Mouse (Mus musculus) ES-Bruce4 (cell line): ENCODE results near the gene Pomt1. TPM values are rescaled to one million over a fixed set of nuclear protein-coding genes. Genes with fewer than 3 reads are reported as not detected.

Experiments used
- H3K27ac ChIP-seq: 2 replicates; pipeline ENCODE4 v1.5.1; 2012; ENCODE audit warnings: low read length, inconsistent platforms; ENCODE audit not compliant: insufficient read depth
- H3K27me3 ChIP-seq: 2 replicates; pipeline ENCODE4 v1.6.1; 2012; ENCODE audit warnings: mild to moderate bottlenecking, low read length, inconsistent platforms; ENCODE audit not compliant: control insufficient read depth, poor library complexity, insufficient read depth, severe bottlenecking
- H3K36me3 ChIP-seq: 2 replicates; pipeline ENCODE4 v1.6.1; 2012; ENCODE audit warnings: inconsistent platforms, mild to moderate bottlenecking, low read length, moderate library complexity; ENCODE audit not compliant: control insufficient read depth, poor library complexity, insufficient read depth, severe bottlenecking
- H3K4me1 ChIP-seq: one replicate; pipeline ENCODE4 v1.8.1; 2011; ENCODE audit warnings: low read length; ENCODE audit not compliant: control insufficient read depth, insufficient read depth
- H3K4me3 ChIP-seq: 2 replicates; pipeline ENCODE4 v1.5.1; 2011; ENCODE audit warnings: low read depth, mild to moderate bottlenecking, low read length
- H3K9ac ChIP-seq: 2 replicates; pipeline ENCODE4 v1.6.1; 2012; ENCODE audit warnings: low read depth, mild to moderate bottlenecking, inconsistent platforms; ENCODE audit not compliant: poor library complexity, severe bottlenecking
- H3K9me3 ChIP-seq: replicated peaks from 2 replicates; pipeline ENCODE4 v1.6.1; 2012; ENCODE audit warnings: mild to moderate bottlenecking, low read length, inconsistent platforms; ENCODE audit not compliant: control insufficient read depth, poor library complexity, insufficient read depth, severe bottlenecking
- CTCF ChIP-seq: IDR thresholded peaks from one replicate; pipeline ENCODE4 v1.8.1; 2011; ENCODE audit warnings: low read depth, low read length
- EP300 ChIP-seq: IDR thresholded peaks from 2 replicates; pipeline ENCODE4 v1.6.1; 2011; ENCODE audit warnings: low read depth, low read length; ENCODE audit not compliant: insufficient read depth
- POLR2A ChIP-seq: IDR thresholded peaks from one replicate; pipeline ENCODE4 v1.8.1; 2011; ENCODE audit warnings: low read length; ENCODE audit not compliant: insufficient read depth
- polyA plus RNA-seq: library from polyadenylated mRNA; stranded (reverse); fragments of >200 nt; gene quantifications from 2 replicates; pipeline ENCODE4 v1.2.4, GENCODE M21; 2011; ENCODE audit warnings: low read depth; ENCODE audit not compliant: missing spikeins, insufficient read depth, insufficient read length

Pomt1 gene
- polyA plus RNA-seq, 1 experiment: 30.6 TPM

DNA sequence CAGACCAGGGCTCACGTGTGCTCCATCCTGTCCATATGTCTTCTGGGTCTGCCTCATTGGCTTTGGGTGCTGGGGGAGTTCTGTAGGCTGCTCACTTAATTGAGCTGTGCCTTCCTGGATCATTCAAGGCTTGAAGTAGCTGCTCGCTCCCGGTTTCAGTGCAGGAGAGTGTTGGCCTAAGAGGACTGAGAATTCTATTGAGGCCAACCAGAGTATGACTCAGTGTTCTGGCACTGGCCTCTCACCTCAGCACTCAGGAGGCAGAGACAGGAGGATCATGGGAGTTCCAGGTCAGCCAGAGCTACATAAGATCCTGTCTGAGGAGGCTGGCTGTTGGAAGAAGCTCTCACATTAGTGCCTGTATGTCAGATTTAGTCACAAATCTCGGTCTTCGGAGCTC is 18.3 kb upstream of the Pomt1 start:
- Histone ChIP-seq H3K4me1 (no peaks in the 10 kb centered on the region), H3K27ac (no peak overlapping the region), H3K27me3 (no peaks in the 10 kb centered on the region), H3K9me3 (no peaks in the 10 kb centered on the region), H3K36me3 (peaks cover 79% of the 10 kb centered on the region), H3K9ac (no peak overlapping the region), H3K4me3 (no peak overlapping the region)
- TF ChIP-seq CTCF (no peak), EP300 (no peak), POLR2A (no peak)

DNA sequence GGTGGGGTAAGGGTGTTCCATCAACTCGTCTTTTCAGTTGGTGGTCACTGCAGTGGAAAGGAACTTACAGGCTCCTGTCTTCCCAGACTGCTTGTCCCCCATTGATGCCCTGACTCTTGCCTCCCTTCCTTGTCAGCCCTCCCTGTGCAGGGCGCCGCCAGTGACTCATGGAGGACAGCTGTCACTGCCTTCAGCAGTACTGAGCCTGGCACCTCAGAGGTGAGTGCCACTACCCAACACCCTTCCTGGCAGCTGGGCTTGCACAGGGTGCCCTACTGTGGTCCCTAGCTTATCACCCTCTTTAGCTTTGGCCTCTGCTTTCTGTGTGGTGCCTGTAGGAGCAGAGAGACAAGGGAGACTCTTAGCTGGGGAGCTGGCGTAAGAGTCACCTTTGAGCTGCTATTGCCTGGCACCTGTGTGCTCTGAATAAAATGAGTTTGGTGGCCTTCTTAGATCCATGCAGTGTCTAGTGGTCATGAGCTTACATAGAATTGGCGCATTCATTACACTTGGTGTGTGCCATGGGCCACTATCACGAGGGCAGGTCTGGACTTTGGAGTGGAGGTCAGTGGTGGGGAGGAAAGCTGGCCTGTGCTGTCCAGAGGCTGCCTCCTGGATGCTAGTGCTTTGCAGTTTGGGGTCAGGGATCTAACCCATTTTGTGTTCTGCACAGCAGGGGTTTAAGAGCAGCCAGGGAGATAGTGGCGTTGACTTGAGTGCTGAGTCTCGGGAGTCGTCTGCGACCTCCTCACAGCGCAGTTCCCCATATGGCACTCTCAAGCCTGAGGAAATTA is 17.7 kb upstream of the Pomt1 start:
- TF ChIP-seq EP300 (no peak), POLR2A (no peak), CTCF (no peak)
- Histone ChIP-seq H3K4me3 (no peak overlapping the region), H3K27ac (no peak overlapping the region), H3K27me3 (no peaks in the 10 kb centered on the region), H3K36me3 (peaks cover 77% of the 10 kb centered on the region), H3K9ac (no peak overlapping the region), H3K4me1 (no peaks in the 10 kb centered on the region), H3K9me3 (no peaks in the 10 kb centered on the region)

DNA sequence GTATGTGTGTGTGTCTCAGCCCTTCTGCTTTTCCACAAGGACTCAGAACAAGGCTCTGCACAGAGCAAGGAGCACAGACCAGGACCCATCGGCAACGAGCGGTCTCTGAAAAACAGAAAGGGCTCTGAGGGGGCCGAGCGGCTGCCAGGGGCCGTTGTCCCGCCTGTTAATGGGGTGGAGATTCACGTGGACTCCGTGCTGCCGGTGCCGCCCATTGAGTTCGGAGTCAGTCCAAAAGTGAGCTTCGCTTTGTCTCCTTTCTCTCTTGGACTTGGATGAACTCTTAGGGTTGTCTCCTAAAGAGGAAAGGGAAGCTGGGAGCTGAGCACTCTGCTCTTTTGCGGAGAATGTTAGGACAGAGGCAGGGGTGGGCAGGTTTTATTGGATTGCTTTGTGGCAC is 16.9 kb upstream of the Pomt1 start:
- Histone ChIP-seq H3K4me1 (no peaks in the 10 kb centered on the region), H3K36me3 (peaks cover 78% of the 10 kb centered on the region), H3K4me3 (no peak overlapping the region), H3K9me3 (no peaks in the 10 kb centered on the region), H3K9ac (no peak overlapping the region), H3K27me3 (no peaks in the 10 kb centered on the region), H3K27ac (no peak overlapping the region)
- TF ChIP-seq CTCF (no peak), POLR2A (no peak), EP300 (no peak)

DNA sequence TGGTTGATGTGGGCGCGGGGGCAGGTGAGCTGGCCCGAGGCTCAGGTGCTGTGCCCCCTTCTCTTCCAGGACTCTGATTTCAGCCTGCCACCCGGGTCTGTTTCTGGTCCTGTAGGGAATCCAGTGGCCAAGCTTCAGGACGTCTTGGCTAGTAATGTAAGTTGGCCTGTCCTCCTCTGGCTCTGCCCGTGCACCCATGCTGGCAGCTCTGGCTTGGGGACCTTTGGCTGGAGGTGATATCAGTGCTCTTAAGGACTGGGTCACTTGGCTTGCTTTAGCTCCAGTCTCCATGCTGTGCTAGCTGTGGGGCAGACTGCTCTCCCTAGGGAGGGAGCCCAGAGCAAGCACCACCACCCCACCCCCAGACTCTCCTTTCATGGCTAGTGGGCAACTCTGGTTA is 16.4 kb upstream of the Pomt1 start:
- Histone ChIP-seq H3K36me3 (peaks cover 80% of the 10 kb centered on the region), H3K27me3 (no peaks in the 10 kb centered on the region), H3K9ac (no peak overlapping the region), H3K4me3 (no peak overlapping the region), H3K27ac (no peak overlapping the region), H3K9me3 (no peaks in the 10 kb centered on the region), H3K4me1 (no peaks in the 10 kb centered on the region)
- no peak for TF ChIP-seq CTCF
- TF ChIP-seq EP300: no peak
- TF ChIP-seq POLR2A: no peak

DNA sequence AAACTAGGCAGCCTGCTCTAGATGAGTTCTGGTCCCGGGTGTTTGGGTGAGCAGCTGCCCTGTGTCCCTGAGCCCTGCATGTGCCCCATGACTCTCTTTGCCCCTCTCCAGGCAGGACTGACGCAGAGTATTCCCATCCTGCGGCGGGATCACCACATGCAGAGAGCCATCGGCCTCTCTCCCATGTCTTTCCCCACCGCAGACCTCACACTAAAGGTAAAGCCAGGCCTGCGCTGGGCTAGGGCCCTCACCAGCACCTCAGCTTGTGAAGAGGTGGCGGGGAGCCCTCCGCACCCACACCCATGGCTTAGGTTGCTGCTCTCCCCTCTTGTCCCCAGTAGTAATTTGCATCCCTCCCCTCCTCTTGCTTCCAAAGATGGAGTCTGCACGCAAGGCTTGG is 15.4 kb upstream of the Pomt1 start:
- no peak for TF ChIP-seq EP300
- H3K9ac ChIP-seq: no peak overlapping the region

DNA sequence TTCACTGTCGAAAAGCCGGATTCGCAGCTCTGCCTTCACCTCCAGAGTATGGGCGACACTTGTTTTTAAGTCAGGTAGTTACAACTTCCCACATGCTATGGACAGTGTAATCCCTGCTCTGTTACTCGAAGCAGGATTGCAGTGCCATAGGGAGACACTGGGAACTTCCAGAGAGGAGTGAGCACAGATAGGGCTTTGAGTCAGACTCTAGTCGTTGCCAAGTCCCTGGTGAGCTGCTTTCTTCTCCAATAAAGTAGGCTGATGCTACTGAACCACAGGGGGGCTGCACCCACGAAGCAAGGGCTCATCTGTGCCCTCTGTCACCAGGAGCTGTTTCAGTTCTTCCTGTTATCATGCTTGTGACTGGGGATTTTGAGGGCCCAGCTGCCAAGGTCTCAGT is 14.8 kb upstream of the Pomt1 start:
- Histone ChIP-seq H3K36me3 (peaks cover 80% of the 10 kb centered on the region), H3K4me3 (no peak overlapping the region), H3K9me3 (no peaks in the 10 kb centered on the region), H3K27me3 (no peaks in the 10 kb centered on the region), H3K4me1 (no peaks in the 10 kb centered on the region), H3K27ac (no peak overlapping the region), H3K9ac (no peak overlapping the region)
- TF ChIP-seq EP300 (no peak), POLR2A (no peak), CTCF (no peak)

More for the DNA sequence above, 15.4 kb upstream of the Pomt1 start:
- Histone ChIP-seq H3K4me3 (no peak overlapping the region), H3K27ac (no peak overlapping the region), H3K9me3 (no peaks in the 10 kb centered on the region), H3K27me3 (no peaks in the 10 kb centered on the region), H3K36me3 (peaks cover 81% of the 10 kb centered on the region), H3K4me1 (no peaks in the 10 kb centered on the region)
